Mouse (Mus musculus) B cell, adult 62 days (primary cell): ENCODE data around the gene Slx. TPM values are rescaled to one million over a fixed set of nuclear protein-coding genes. Genes with fewer than 3 reads are reported as not detected.

ENCODE experiments used
- total RNA-seq: library from RNA; stranded (reverse); gene quantifications from 4 replicates; pipeline ENCODE4 v1.2.4, GENCODE M21; 2023

The Slx gene
- not detected in 4 replicates for total RNA-seq

GRCm38 (mm10) chrX:26545465-26545864, at the start of gene Slx:
Gene Slx, minus strand, starts transcription at chrX:26545565.

Other genes with a start within 250 kb of the Slx start
- not detected in 4 replicates for gene Gm2030, start 235.5 kb downstream of the Slx start, total RNA-seq
- not detected in 4 replicates for gene Gm14525, start 157.1 kb upstream of the Slx start, total RNA-seq